Mouse (Mus musculus): ENCODE results near the gene Zfp462. TPM values are rescaled to one million over a fixed set of nuclear protein-coding genes. Genes with fewer than 3 reads are reported as not detected.
"Not testable (repeated sequence)": the region's sequence is repeated elsewhere in the genome, so short reads cannot be mapped to it uniquely, and the experiment has no call there.

The Zfp462 gene
- total RNA-seq, 2 experiments from 2014 or later = 46.1 to 66.2 TPM

- Histone ChIP-seq H3K4me3 (no peak overlapping the region), H3K27ac (no peak overlapping the region)
- intact Hi-C loops (cut with DNase I) = no loop called here
- DNase-seq (ENCODE audit: extremely low spot score in 1 of 2, low spot score in 2 of 2) = no peak
- TF ChIP-seq CTCF (IDR thresholded peaks at IDR 0.05) = no peak
Observed at GRCm38 (mm10) chr4:54972827-54973560, 28.1 kb downstream of the Zfp462 start.

GRCm38 (mm10) chr4:54979771-54980472, 35.1 kb downstream of the Zfp462 start:
- intact Hi-C loops (cut with DNase I) = no loop called here
- DNase-seq (ENCODE audit: extremely low spot score in 1 of 2, low spot score in 2 of 2) = no peak
- Histone ChIP-seq H3K4me3 (no peak overlapping the region), H3K27ac (no peak overlapping the region)
- no peak for TF ChIP-seq CTCF (IDR thresholded peaks at IDR 0.05)

DNA sequence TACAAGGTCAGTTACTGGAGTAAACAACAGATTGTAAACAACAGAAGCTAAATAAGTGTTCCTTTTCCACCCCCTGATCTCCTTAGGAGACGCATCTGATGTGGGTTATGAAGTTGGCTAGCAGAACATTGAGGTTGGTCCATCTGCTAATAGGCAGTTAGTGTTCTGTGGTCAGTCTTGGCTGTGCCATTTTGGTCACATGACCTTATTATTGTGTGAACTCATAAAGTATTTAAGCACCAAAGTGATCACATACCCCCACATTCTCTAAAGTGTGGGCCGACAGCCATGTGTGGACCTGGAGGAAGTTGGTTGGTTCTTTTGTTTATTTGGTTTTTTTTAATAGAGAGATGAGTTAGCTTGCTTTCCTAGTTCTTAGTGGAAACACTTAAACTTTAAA, 39.7 kb downstream of the Zfp462 start:
- DNase-seq (ENCODE audit: extremely low spot score in 1 of 2, low spot score in 2 of 2) = no peak
- Histone ChIP-seq H3K4me3 (no peak overlapping the region), H3K27ac (no peak overlapping the region)
- intact Hi-C loops (cut with DNase I) = no loop called here
- TF ChIP-seq CTCF (IDR thresholded peaks at IDR 0.05) = no peak

DNA sequence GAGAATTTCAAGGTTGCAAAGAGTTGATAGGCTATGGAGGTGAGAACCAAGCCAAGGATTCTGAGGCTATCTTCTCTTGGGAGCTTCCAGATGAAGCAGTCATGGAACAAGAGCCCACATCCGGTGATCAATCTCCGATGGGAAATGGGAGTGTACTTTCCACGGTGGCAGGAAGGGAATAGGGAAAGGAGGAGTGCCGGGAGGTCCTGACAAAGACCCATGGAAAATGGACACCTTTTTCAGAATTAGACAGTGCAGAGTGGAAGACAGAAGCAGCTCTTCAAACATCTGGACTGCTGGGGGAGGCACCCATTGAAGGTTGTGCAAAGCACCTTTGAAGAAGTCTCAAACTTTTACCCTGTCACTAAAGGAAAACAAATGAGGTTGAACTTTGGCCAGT, 41.8 kb downstream of the Zfp462 start:
- intact Hi-C loops (cut with DNase I) = no loop called here
- Histone ChIP-seq H3K27ac (no peak overlapping the region), H3K4me3 (no peak overlapping the region)
- TF ChIP-seq CTCF (IDR thresholded peaks at IDR 0.05) = no peak
- DNase-seq (ENCODE audit: extremely low spot score in 1 of 2, low spot score in 2 of 2) = no peak

DNA sequence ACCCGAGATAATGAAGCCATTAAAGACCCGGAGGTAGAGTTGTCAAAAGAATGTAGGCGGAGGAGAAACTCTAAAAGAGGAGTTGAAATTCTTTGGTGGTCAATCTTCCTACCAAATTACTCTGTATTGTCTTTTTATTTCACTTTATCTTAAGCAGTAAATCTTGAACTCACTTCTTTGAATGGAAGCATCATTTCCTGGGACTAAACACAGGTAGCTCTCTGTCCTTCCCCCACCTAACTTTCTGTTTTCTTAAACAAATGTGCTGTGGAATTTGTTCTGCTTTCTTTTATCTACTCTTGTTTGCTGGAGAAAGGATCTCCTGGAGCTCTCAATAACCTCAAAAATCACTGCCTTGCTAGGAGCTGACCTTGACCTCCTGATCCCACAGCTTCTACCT, 42.4 kb downstream of the Zfp462 start:
- TF ChIP-seq CTCF (IDR thresholded peaks at IDR 0.05) = no peak
- Histone ChIP-seq H3K4me3 (no peak overlapping the region), H3K27ac (no peak overlapping the region)
- intact Hi-C loops (cut with DNase I) = no loop called here
- no peak for DNase-seq (ENCODE audit: extremely low spot score in 1 of 2, low spot score in 2 of 2)

DNA sequence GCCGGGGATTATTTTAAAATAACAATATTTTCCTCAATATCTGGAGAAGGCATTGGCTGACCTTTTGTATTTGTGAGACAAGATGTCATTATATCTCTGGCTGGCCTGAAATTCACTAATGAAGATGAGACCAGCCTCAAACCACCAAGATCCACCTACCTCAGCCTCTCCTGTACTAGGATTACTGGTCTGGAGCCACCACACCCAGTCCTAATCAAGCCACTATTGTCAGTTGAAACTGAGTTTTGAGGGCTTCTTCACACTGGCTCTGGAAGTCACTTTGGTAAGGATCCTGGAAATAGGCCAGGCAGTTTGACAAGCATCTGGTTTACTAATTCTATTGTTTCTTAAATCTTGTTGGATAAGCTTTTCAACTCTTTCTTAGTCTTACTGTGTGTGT, 43.1 kb downstream of the Zfp462 start:
- intact Hi-C loops (cut with DNase I) = no loop called here
- no peak for DNase-seq (ENCODE audit: extremely low spot score in 1 of 2, low spot score in 2 of 2)
- no peak for TF ChIP-seq CTCF (IDR thresholded peaks at IDR 0.05)

GRCm38 (mm10) chr4:54991973-54992372, 47.1 kb downstream of the Zfp462 start:
- no peak overlapping the region for H3K27ac ChIP-seq
- no peak for DNase-seq (ENCODE audit: extremely low spot score in 1 of 2, low spot score in 2 of 2)
- intact Hi-C loops (cut with DNase I) = no loop called here
- TF ChIP-seq CTCF (IDR thresholded peaks at IDR 0.05) = no peak
- H3K4me3 ChIP-seq = no peak overlapping the region

More for the DNA sequence above, 43.1 kb downstream of the Zfp462 start:
- Histone ChIP-seq H3K4me3 (no peak overlapping the region), H3K27ac (no peak overlapping the region)

GRCm38 (mm10) chr4:54993001-54993400, 48.2 kb downstream of the Zfp462 start:
- DNase-seq (ENCODE audit: extremely low spot score in 1 of 2, low spot score in 2 of 2); H3K4me3 ChIP-seq; H3K27ac ChIP-seq; intact Hi-C loops (cut with DNase I): not testable (repeated sequence)

DNA sequence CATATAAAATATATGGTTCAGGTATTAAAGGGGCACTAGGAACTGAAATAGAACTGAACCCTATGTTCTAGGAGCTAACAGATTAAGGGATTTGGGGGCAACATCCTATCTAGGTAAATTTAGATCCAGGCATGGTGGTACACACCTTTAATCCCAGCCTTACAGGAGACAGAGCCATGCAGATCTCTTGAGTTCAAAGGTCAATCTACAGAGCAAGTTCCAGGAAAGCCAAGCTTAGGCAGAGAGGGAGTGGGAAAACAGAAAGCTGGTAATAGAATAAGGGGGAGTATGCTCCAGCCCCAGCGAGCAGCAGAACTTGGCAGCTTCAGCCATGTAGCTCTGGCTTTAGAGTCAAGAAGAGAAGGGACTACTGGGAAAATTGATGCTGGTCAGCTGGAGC, 50.4 kb downstream of the Zfp462 start:
- no peak overlapping the region for H3K27ac ChIP-seq
- TF ChIP-seq CTCF (IDR thresholded peaks at IDR 0.05) = no peak
- DNase-seq (ENCODE audit: extremely low spot score in 1 of 2, low spot score in 2 of 2) = no peak
- intact Hi-C loops (cut with DNase I) = no loop called here
- no peak overlapping the region for H3K4me3 ChIP-seq

- intact Hi-C loops (cut with DNase I) = no loop called here
- H3K4me3 ChIP-seq = no peak overlapping the region
- no peak overlapping the region for H3K27ac ChIP-seq
- no peak for DNase-seq (ENCODE audit: extremely low spot score in 1 of 2, low spot score in 2 of 2)
- TF ChIP-seq CTCF (IDR thresholded peaks at IDR 0.05) = no peak
Observed at GRCm38 (mm10) chr4:54996064-54996463, 51.2 kb downstream of the Zfp462 start.

DNA sequence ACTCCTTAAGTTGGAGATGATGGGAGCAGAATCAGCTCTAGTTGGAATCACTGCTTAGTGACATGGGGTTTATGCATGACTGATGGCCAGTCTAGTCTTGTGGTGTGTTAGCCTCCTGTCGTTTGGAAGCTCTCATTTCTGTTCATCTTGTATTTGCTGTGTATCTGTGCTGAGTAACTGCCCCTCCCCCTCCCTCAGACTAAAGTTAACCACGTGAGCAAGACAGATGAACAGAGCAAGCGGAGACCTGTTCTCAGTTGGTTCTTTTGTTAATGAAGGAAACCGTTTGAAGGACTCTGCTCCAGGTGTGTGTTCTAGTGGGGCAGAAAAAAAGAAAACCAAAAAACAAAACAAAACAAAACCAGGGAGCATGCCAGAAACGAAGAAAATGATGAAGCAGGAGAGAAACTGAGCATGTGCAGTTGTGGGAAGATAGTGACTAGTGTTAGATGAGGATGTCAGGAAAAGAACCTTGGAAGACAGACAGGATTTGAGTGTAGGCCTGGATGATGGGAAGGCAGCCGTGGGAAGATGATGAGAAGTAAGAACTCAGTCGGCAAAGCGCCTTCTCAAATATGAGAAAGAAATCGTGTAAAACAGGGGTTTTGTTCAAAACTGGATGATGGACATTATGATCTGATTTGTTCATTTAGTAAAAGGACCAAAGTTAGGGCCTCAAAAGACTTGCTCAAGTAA, 53.4 kb downstream of the Zfp462 start:
- TF ChIP-seq CTCF (IDR thresholded peaks at IDR 0.05) = no peak
- DNase-seq (ENCODE audit: extremely low spot score in 1 of 2, low spot score in 2 of 2) = no peak
- intact Hi-C loops (cut with DNase I) = no loop called here

GRCm38 (mm10) chr4:54999556-54999955, 54.7 kb downstream of the Zfp462 start:
- no peak overlapping the region for H3K27ac ChIP-seq
- TF ChIP-seq CTCF (IDR thresholded peaks at IDR 0.05) = no peak
- intact Hi-C loops (cut with DNase I) = no loop called here
- DNase-seq (ENCODE audit: extremely low spot score in 1 of 2, low spot score in 2 of 2) = no peak
- H3K4me3 ChIP-seq = no peak overlapping the region

More for the DNA sequence above, 53.4 kb downstream of the Zfp462 start:
- H3K4me3 ChIP-seq = no peak overlapping the region
- no peak overlapping the region for H3K27ac ChIP-seq
